Mouse (Mus musculus): ENCODE results near the gene Hoxa4. TPM values are rescaled to one million over a fixed set of nuclear protein-coding genes. Genes with fewer than 3 reads are reported as not detected.

The Hoxa4 gene
- total RNA-seq (2021), result 1 to 10 TPM; 2.0 TPM
- long read RNA-seq, experiment 1, result 0 reads
- long read RNA-seq, experiment 2, partial matches to known transcripts, result 0 of 2 reads
- long read RNA-seq, experiment 2, other reads (novel, unspliced or antisense), result 0 of 2 reads

DNA sequence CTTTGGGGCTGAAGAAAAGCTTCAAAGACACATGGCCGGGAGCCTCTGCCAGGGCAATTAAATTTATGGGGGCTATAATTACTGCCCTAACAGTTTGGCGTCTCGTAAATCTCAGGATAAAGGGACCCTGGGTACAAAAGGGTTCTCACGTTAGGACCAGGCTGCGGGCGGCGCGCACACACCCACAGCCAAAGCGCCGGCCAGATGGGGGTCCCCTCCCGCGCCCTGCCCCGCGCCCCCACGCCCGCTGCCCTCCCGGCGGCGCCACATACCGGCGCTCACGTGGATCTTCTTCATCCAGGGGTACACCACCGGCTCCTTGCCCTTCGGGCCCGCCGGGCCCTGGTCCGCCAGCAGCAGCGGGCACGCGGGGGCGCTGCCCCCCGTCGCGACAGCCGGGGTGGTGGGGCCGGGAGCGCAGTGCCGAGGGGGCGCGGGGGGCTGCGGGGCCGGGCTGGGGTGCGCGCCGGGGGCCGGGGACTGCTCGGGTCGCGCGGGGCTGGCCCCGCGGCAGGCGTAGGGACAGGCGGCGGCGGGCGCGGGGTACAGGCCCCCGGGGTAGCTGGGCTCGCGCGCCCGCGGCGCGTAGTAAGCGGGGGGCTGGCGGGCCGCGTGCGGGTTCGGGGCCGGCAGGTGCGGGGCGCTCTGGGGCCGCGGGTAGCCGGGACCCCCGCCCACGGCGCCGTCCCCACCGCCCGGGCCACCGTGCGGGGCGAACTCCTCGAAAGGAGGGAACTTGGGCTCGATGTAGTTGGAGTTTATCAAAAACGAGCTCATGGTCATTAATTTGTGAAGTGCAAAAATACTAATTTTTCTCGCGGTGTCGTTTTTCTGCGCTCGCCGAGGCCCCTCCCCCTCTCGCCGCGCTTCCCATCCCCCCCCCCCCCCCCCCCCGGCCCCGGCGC is at the start of gene Hoxa4:
Hoxa4 (minus strand) TSS at position 848 of the 905 bp plus-strand sequence.
- intact Hi-C loops (cut with DNase I), result loop anchor here (5.0 kb wide), 2 partner anchors 34 to 184 kb away; partner anchors contain the start of gene Hoxa1
- no peak for DNase-seq

DNA sequence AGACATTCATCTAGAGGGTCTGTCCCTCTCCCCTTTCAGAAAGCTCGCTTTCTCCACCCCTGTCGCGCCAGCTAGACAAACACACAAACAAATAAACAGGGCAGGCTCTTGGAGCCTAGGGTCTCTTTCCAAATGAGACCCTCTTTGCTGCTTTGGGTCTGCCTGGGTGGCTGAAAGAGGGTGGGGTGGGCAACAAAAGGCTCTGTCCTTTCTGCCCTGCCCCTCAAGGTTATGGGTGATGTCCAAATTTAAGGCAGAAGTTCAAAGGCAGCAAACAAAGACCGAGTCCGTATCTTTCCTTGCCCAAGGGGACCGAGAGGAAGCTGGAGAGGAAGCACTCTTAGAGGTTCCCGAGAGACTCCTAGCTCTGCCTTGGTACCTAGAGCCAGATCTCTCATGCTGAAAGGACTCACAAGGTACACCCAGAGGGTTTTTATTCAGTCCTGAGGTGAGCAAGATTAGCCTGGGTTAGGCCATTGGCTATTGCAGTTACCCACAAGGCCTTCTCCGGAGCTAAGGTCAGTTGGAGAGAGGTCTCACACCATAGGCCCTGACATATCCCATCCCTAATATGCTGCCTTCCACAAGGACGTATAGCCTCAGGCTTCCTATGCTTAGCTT is 49.6 kb upstream of the Hoxa4 start:
- peak in 1 of 2 experiments; percentile 12 for DNase-seq

DNA sequence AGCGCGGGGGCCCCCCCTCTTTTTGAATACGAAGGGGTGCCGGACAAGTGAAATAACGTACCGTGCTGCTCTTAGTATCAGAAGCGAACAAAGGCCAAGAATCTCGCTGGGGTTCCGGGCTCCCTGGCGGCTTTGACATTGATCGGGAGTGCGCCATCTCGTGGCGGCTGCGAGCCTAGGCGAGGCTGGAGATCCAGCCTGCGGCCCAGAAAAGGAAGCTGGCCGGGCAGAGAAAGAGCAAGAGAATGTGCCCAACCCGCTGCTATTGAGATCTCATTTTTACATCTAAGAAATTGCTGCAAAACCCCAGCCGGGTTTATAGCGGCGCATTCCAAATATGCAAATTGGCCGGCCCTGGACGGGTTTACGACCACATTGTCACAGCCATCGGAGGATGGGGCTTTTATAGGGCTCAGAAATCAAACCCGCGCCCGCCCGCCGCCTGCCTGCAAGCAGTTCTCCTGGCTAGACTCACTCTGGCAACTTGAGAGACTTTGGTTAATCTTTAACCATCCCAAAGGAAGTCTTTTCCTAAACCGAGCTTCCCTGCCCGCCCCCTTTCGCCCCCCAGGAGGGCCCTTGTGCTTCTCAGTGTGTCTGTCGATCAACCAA is 48.9 kb upstream of the Hoxa4 start, which contains the start of gene Hoxa10:
Hoxa10 (minus strand) TSS at position 466 of the 612 bp plus-strand sequence.
- DNase-seq, result peak; percentile 87 to 90
- intact Hi-C loops (cut with DNase I), result no loop called here

More for the DNA sequence above, 49.6 kb upstream of the Hoxa4 start:
- intact Hi-C loops (cut with DNase I), result no loop called here

DNA sequence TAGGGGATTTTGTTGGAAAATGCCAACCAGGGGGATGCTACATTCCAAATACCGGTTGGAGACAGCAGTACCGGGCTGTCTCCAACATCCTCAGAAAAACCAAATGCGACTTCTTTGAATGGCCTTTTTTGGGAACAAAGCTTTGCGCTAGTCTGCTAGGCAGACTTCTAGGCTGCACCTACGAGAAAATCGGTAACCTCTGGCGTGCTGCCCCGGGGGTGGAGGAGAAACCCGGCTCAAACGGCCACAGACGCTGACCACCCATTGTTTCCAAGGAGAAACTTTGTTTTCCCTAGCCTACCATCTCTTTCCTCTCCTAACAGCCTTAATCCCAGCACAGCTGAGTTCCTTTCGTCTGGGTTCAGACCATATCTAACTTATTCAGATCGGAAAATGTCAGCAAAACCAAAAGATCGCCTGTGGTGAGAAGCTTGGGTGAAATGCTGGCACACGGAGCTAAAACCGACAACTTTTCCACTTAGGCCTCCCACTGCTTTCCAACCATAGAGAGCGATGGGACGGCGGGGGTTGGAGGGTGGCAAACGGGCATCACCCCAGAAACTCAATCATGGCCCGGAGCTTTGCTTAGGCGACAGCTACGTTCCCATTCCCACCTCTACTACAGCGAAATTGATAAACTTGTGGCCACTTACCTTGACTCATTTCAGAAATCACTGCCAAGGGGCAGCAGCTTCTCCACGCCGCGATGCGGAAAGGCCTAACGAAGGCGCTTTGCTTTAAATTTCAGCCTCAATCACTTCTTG is 48.3 kb upstream of the Hoxa4 start:
- peak in 1 of 2 experiments; percentile 35 for DNase-seq
- intact Hi-C loops (cut with DNase I), result no loop called here

DNA sequence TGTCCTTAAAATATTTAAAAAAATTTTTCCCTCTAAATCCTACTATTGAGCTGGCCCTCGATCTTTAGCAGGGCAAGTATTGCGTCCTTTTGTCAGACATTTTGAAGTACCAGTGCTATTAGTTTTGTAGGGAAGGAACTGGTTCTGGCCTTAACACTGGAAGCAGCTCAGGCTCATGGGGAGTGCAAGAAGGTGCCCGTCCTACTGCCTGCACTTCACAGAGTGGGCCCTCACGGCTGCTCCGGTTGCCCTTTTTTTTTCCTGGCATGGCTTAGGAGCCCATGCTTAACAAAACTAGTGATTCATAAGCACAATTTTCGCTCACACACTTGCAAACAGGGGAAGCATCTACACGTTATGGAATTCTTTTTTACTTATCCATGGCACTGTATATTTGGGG is 47.4 kb upstream of the Hoxa4 start:
- intact Hi-C loops (cut with DNase I), result no loop called here

DNA sequence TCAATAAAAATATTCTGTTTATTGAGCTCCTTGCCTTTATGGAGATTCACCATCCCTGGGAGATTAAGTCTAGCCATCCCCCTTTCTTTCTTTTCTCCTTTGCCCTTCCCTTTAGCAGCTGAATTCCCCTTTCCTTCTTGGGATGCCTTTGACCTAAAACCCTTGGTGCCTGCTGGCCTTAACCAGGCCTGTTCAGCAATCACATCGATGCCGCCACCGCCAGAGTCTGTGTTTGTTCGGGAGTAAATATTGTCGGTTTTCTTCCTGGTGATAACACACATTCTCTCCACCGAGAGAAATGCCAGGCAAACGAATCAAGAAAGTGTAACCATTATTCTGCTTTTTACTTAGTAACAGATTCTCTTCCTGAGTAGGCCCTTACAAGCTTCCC is 46.6 kb upstream of the Hoxa4 start:
- intact Hi-C loops (cut with DNase I), result no loop called here
- no peak for DNase-seq

More for the DNA sequence above, 47.4 kb upstream of the Hoxa4 start:
- no peak for DNase-seq

DNA sequence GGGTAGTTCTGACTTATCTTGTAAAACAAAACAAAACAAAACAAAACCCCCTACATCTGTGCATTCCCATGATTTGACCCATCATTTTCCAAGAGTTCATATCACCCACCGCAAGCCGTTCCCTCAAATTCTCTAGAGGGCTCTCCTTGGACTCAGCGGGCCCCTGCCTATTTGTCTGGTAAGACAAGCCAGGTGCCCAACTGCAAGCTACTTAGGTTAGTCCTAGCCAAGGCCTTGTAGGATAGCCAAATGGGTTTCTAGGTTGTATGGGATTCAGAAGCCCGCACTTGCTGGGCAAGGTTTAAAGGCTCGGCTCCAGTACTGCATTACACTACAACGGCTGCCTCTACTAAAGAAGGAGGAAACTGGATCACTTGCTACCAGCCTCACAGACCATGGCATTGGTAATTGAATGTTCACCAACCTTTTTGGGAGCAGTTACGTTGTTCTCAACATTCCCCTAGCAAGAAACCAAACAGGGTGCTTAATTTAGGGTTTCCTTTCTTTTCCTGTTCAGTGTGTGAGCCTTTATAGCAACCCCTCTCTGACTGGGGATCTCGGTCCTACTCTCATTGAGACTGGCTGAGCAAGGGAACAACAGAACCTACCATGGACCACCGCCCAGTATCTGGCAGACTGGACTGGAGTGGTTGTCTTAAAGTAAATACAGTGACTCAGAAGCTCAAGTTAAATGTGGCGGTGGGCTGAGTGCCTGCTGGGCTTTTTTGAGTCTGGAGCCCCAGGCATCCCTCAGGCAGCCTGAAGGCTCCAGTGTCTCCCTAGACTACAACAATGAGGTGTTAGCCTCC is 46.0 kb upstream of the Hoxa4 start:
- no peak for DNase-seq
- intact Hi-C loops (cut with DNase I), result no loop called here

DNA sequence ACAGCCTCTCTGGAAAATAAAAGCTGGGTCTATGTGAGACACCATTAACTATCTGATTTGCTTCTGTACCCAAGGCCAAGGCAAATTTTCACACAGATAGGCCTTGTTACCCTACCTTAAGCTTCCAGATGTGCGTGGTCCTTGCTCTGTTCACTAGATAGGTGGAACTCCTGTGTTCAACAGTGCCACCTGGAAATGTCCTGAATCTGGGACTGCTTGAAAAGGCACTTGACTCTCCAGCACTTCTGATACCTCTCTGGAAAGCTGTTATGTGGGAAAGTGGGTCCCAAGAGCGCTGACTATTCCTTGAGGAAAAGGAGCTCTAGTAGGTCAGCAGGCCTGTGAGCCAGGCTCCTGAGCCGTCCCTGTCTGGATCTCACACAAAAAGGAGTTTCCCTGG is 45.3 kb upstream of the Hoxa4 start:
- intact Hi-C loops (cut with DNase I), result no loop called here
- no peak for DNase-seq

DNA sequence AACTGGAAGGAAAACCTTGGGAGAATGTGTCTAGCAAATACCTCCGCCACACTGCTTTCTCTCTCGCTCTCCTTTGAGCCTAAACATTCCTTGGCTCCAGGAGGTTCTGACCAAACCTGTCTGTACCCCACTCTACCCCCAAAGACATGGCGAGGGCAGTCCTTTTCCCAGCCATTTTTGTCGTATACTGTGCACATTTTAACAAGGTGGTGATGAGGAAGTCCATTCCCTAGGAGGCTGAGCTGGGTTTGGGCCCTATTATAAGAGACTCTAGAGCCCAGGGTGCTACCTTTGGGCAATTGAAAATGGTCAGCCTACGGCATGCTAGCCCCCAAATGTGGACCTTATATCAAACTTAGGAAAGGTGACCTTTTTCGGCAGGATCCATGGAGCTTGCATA is 44.3 kb upstream of the Hoxa4 start:
- intact Hi-C loops (cut with DNase I), result no loop called here
- no peak for DNase-seq

DNA sequence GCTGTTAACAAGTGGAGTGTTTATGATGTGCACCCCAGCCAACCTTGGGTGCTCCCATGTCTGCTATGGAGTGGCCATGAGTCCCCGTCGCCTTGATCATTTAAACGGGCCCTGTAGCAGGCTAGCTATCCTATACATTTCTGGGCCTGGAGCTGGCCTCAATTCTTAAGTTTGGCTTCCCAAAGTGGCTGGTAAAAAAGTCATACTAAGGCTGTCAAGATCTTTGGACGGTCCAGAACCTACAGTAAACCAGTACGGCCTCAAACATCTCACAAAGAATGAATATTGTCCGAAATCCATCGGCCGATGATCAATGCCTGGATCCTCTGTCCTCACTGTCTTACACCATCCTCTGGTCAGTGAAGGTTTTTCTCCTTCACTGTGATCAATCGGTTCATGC is 43.7 kb upstream of the Hoxa4 start:
- DNase-seq, result no peak
- intact Hi-C loops (cut with DNase I), result no loop called here

DNA sequence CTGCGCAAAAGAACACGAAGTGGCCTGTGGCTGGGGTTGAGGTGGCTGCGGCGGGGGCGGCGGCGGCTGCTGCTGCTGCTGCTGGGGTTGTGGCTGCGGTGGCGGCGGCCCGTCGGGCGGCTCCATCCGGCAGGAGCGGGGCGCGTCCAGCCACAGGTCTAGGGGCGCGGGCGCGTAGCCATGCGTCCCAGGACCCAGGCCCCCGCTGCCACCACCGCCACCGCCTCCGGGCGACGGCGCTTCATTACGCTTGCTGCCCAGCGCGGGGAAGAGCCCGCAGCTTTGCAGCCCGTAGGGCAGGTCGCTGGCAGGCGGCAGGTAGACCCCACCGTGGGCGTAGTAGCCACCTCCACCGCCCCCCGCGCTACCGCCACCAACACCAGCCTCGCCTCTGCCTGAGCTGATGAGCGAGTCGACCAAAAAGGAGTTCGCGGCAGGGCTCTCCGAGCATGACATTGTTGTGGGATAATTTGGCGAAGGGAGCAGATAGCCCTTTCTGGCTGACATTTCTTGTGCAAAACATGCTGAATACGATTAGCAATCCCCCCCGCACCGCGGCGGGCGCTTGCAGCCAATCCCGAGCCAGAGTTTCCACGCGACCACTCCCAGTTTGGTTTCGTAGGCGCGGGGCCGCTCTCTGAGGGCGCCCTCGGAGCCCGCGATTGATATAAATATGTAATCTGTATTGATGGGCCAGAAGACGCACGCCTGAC is 43.0 kb upstream of the Hoxa4 start:
- intact Hi-C loops (cut with DNase I), result no loop called here
- peak in 1 of 2 experiments; percentile 58 for DNase-seq

DNA sequence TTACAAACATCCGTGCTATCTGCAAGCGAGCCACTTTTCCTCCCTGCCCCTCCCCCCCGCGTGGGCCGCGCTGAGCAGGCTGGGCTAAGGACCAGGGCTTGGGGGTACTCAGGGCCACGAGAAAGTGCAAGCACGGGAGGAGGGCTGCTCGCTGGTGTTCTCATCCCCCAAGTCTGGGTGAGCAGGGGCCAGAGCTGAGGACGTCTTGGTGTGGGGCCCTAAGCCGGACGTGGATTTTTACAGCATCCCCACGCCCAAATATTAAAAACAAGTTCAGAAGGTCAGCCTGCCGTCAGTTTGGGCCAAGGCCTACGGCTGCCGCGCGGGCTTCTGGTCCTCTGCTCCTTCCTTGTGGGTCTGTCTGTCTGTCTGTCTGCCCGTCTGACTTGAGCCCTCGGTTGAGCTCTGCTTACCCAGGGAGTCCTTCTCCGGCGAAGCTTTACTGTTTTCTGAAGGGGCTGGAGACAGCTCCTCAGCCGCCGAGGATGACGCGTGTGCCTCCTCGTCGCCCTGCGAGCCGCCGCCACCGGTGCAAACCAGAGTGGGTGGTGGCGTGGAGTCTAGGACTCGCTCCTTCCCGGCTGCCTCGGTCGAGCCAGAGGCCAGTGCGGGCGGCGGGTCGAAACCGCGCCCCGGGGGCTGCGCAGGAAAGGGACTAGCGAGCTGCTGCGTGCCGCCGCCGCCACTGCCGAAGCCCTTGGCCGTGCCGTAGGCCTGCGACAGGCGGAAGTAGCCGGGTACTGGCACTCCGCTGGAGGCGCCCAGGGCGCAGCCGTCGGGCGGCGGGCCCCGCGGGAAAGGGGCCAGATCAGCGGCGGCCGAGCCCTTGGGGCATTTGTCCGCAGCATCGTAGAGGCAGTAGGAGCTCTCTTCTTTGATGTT is 42.2 kb upstream of the Hoxa4 start:
- peak; percentile 79 for DNase-seq

DNA sequence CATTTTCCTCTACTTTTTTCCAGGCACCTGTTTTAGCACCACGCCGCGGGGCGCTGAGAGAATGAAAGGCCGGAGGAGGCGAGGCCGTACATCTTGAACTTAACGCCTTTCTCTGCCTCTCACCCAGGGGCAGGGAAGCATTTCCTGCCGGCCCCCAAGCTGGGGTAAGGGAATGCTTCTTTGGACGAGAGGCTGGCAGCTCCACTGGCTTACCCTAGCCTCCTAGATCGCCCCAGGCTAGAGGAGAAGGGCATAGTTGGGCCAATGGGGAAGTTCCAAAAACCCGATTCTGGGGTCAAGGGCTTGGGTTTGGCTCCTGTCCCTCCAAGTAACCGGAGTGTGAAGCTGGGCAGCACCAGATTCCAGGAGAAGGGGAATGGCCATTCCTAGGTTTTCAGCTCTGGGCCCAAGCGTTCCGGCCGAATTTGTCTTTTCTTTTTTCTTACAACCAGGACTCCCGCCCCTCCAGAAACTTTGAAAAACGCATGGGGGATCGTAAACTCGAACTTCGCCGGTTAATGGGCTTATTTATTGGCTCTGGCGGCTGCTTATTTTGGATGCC is 41.5 kb upstream of the Hoxa4 start:
- peak in 1 of 2 experiments; percentile 58 for DNase-seq
- intact Hi-C loops (cut with DNase I), result loop anchor here (1.0 kb wide), 1 partner anchor 1061 kb away; no protein-coding TSS in a partner anchor

More for the DNA sequence above, 42.2 kb upstream of the Hoxa4 start:
- intact Hi-C loops (cut with DNase I), result no loop called here

DNA sequence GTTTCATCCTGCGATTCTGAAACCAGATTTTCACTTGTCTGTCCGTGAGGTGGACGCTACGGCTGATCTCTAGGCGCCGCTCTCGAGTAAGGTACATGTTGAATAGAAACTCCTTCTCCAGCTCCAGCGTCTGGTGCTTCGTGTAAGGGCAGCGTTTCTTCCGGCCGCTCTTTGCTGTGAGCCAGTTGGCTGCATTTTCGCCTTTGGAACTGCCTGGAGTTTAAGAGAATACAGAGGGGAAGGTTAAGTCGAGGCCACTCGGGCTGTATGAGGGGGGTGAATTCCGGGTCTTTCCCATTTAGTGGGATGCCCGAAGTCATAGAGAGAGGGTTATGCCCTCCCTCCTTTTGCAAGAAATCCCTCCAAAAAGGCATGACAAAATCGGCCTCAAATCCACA is 41.0 kb upstream of the Hoxa4 start:
- intact Hi-C loops (cut with DNase I), result loop anchor here (1.0 kb wide), 1 partner anchor 1060 kb away; no protein-coding TSS in a partner anchor
- DNase-seq, result peak in 1 of 2 experiments; percentile 58

DNA sequence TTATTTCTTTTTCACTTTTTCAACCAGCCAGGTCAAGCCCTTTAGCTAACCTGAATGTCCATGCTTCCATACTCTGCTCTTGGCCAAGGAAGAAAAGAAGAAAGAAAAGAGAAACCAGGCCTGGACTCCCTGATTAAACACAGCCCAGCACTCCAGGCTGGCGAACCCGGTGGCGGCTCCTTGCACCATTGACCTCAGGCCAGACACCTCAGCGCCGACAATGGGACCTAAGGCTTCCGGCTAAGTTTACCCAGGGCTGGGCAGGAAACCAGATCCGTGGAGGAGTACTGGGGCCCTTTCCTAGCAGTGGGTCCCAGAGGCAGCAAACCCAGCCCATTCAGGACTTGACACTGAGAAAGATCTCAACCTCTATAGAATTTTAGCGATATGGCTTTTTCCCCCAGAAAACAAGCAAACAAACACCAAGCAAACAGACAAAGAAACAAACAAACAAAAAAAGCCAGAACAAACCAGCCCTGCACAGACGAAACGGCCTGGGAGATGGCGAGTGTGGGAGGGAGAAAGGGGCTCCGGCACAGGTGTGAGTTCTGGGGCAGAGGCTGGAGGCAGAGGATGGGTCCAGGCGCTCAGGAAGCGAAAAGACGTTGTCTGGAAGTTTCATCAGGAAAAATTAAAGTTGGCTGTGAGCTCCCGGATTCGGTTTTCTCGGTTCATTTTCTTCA is 40.5 kb upstream of the Hoxa4 start:
- intact Hi-C loops (cut with DNase I), result loop anchor here (1.0 kb wide), 1 partner anchor 1060 kb away; no protein-coding TSS in a partner anchor
- peak; percentile 38 to 53 for DNase-seq

DNA sequence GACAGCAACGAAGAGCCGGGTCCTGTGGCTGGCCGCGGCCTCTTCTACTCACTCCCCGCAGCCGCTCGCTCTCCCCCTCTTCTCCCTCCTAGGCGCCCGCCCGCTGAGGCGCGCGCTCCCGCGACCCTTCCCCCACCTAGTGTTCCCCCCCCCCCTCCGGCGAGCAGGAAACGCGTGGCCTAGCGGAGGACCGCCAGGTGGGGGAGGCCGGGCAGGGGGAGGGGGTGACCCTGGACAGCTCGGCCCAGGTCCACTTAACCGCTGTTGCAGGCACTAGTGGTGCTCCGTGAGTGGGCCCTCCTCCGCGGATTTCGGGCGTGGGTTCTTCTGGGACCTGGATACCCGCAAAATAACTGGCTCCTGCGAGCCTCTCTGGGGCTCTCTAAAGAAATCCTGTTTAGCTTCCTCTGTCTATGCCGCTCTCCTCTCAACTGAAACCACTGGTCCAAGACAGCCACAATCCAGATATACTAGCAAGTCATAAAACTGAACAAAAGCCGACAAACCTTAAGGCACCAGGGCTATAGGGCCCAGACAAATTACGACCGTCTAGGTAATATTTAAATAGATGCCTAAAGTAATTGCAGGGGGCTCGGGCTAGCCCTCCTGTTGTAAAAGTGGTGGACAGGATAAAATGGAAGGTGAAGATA is 39.1 kb upstream of the Hoxa4 start, which contains the start of gene Hoxa9:
Hoxa9 (minus strand) TSS at position 574 of the 650 bp plus-strand sequence.
- peak; percentile 1 to 54 for DNase-seq
- intact Hi-C loops (cut with DNase I), result no loop called here
